ENCODE assay signal across 8 mouse cellular contexts in the genomic region with DNA sequence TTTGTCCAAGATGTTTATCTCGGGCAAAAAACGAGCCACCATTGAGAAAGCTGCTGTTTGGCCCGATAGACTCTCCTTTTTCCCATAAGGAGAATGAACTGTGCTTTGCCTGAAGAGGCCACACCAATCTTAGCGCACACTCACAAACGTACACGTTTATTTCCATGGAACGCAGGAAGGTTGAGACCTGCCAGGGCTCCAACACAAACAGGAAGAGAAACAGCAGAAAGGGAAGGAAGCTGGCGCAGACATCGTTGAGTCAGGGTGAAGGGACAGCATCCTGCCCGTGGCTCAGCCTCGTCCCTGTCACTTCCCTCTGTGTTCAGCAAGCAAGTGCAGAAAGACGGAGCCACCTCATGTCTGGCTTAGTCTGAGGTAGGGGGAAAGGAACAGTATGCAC. TPM values are rescaled to one million over a fixed set of nuclear protein-coding genes. Genes with fewer than 3 reads are reported as not detected.
DNase-seq lines count a peak whose midpoint lies in the region; ATAC-seq and TF ChIP-seq lines count a peak whose summit lies in the region.
"Had no signal": no experiment of that assay in that cellular context is flagged by ENCODE, and none has a peak within 500 bp of the region (broad histone marks: within the 10 kb centered on the region; RNA-seq: fewer than 3 reads in every experiment).

No protein-coding gene starts in this region.

- no peak for TF ChIP-seq POLR2A in MEL (IDR thresholded peaks at IDR 0.05; ENCODE audit: control insufficient read depth in 1 of 2, insufficient read depth in 1 of 2, low read depth in 1 of 2, low read length in 2 of 2, poor library complexity in 1 of 2)

- H3K9ac ChIP-seq in MEL (ENCODE audit: control insufficient read depth, low read depth, low read length, poor library complexity, severe bottlenecking), result peak overlapping the region; percentile 46

- peak; percentile 71 for DNase-seq in MEL (ENCODE audit: low read depth, low spot score)
- DNase-seq in heart, postnatal 10 days, result peak; percentile 55 to 58
- DNase-seq in left cerebral cortex, postnatal 25 days (ENCODE audit: low spot score in 2 of 2), result peak; percentile 19 to 55
- DNase-seq in cerebellum, postnatal 14 days, result no peak
- DNase-seq in midbrain, embryonic 10.5 days (ENCODE audit: low spot score), result no peak

- H3K79me2 ChIP-seq in MEL (ENCODE audit: control insufficient read depth, insufficient read depth, low read length, poor library complexity), result no peaks in the 10 kb centered on the region

- H3K36me3 ChIP-seq in MEL (ENCODE audit: control insufficient read depth in 1 of 2, insufficient read depth in 2 of 2, low read length in 2 of 2), result no peaks in the 10 kb centered on the region
- no peaks in the 10 kb centered on the region for H3K36me3 ChIP-seq in midbrain, embryonic 10.5 days

- 80% methylated on average over 12 of the region's 12 CpGs for whole genome bisulfite sequencing in midbrain, embryonic 10.5 days

- H3K4me3 ChIP-seq in MEL (ENCODE audit: control insufficient read depth in 1 of 2, insufficient read depth in 1 of 2, low read depth in 2 of 2, low read length in 2 of 2), result peak overlapping the region; percentile 45 to 60
- peak overlapping the region; percentile 21; the same call in 1 of the 2 replicates for H3K4me3 ChIP-seq in brown adipose tissue, adult 24 weeks (ENCODE audit: insufficient read depth, low read depth, low read length)
- no peak overlapping the region for H3K4me3 ChIP-seq in midbrain, embryonic 10.5 days
- H3K4me3 ChIP-seq: erythroblast, embryonic 14.5 days had no signal

- no peak for TF ChIP-seq RAD21 in MEL (IDR thresholded peaks at IDR 0.05; ENCODE audit: low read depth, low read length)

- no peak for TF ChIP-seq CTCF in MEL (IDR thresholded peaks at IDR 0.05 in 2 of 3, conservative IDR thresholded peaks at IDR 0.05 in 1 of 3; ENCODE audit: control insufficient read depth in 1 of 3, insufficient read depth in 1 of 3, low read depth in 2 of 3, low read length in 3 of 3, poor library complexity in 1 of 3, severe bottlenecking in 1 of 3)

- H3K9me3 ChIP-seq in MEL (replicated peaks; ENCODE audit: insufficient read depth, low read length), result no peaks in the 10 kb centered on the region
- H3K9me3 ChIP-seq in midbrain, embryonic 10.5 days (replicated peaks), result no peaks in the 10 kb centered on the region

- no peaks in the 10 kb centered on the region for H3K4me1 ChIP-seq in MEL (ENCODE audit: control insufficient read depth in 1 of 2, insufficient read depth in 2 of 2, low read length in 2 of 2)
- no peaks in the 10 kb centered on the region for H3K4me1 ChIP-seq in brown adipose tissue, adult 24 weeks (ENCODE audit: control insufficient read depth, insufficient read depth, insufficient read length, low read length)
- no peaks in the 10 kb centered on the region for H3K4me1 ChIP-seq in midbrain, embryonic 10.5 days

- H3K27ac ChIP-seq in MEL (ENCODE audit: control insufficient read depth, low read depth, low read length), result peak overlapping the region; percentile 18; the same call in 1 of the 2 replicates
- H3K27ac ChIP-seq in brown adipose tissue, adult 24 weeks (replicated peaks; ENCODE audit: low read depth, low read length), result peak overlapping the region; percentile 25; the same call in 1 of the 2 replicates
- H3K27ac ChIP-seq in midbrain, embryonic 10.5 days (replicated peaks), result no peak overlapping the region

- no peak for TF ChIP-seq EP300 in MEL (IDR thresholded peaks at IDR 0.05; ENCODE audit: low read depth in 1 of 2, low read length in 2 of 2)

- intact Hi-C loops in heart, postnatal 10 days (cut with DNase I), result loop anchor here (5.0 kb wide), 1 partner anchor 55 kb away; a partner anchor contains a TSS
- intact Hi-C loops in left cerebral cortex, postnatal 25 days (cut with DNase I), result no loop called here

- no peaks in the 10 kb centered on the region for H3K27me3 ChIP-seq in MEL (ENCODE audit: control insufficient read depth in 1 of 2, insufficient read depth in 2 of 2, low read length in 2 of 2)
- H3K27me3 ChIP-seq in midbrain, embryonic 10.5 days (ENCODE audit: low read depth, poor library complexity, severe bottlenecking), result no peaks in the 10 kb centered on the region

- ATAC-seq in monocyte, adult 5-6 weeks (replicated peaks; ENCODE audit: insufficient number of reproducible peaks, low FRiP score, low TSS enrichment, poor library complexity, severe bottlenecking), result peak; percentile 92

TF ChIP-seq in MEL, 35 proteins besides CTCF, POLR2A, EP300 and RAD21:
- TF ChIP-seq MEF2A (IDR thresholded peaks at IDR 0.05; ENCODE audit: extremely low read depth, insufficient replicate concordance, low read depth, low read length, poor library complexity, severe bottlenecking) (no peak), GATA1 (IDR thresholded peaks at IDR 0.05; ENCODE audit: low read depth, low read length) (peak; percentile 38; the same call in 1 of the 2 replicates), TAL1 (IDR thresholded peaks at IDR 0.05; ENCODE audit: low read length) (no peak)

RNA-seq across cellular contexts. Expression of a gene that starts 56.8 kb away (rescaled TPM):
- total RNA-seq in MEL (2012; rRNA removed), result 72.0 and 74.5 TPM in 2 replicates
- 100 to 1,000 TPM; 127 to 138 TPM for polyA plus RNA-seq in MEL (2012; ENCODE audit: insufficient read depth in 1 of 2, insufficient read length in 2 of 2, low read depth in 1 of 2, low replicate concordance in 2 of 2, missing spikeins in 1 of 2)
- 82.0 and 118 TPM in 2 replicates for polyA plus RNA-seq in brown adipose tissue, adult 24 weeks (2012; ENCODE audit: insufficient read depth, insufficient read length, missing spikeins)
- total RNA-seq in heart, postnatal 10 days (2021), result 100 to 1,000 TPM; 417 to 438 TPM
- 100 to 1,000 TPM; 129 to 162 TPM for total RNA-seq in left cerebral cortex, postnatal 25 days (2021)
- 269 to 290 TPM (median 273 TPM) in 3 replicates for total RNA-seq in monocyte, adult 5-6 weeks (2017)
- 407 and 414 TPM in 2 replicates for polyA plus RNA-seq in midbrain, embryonic 10.5 days (2016; fragmentation: Nextera tagmentation; extraction: Ambion mirVana)

Comparison
In these comparisons a context has a peak if more than half of its experiments do, and no peak if none do; other contexts are left out.
1. DNase-seq: peak in MEL (single experiment), heart, postnatal 10 days (2 of 2) and left cerebral cortex, postnatal 25 days (2 of 2); none in cerebellum, postnatal 14 days (0 of 2) and midbrain, embryonic 10.5 days (single experiment).